Mouse (Mus musculus) hindbrain, embryonic 11.5 days (tissue): ENCODE results near the gene Fshb. TPM values are rescaled to one million over a fixed set of nuclear protein-coding genes. Genes with fewer than 3 reads are reported as not detected.

Experiments
- ATAC-seq: fragments of 200-750 bp; cut with Nextera tagmentation; 2 replicates; pipeline ENCODE4 v1.8.0; 2017; ENCODE audit warnings: mild to moderate bottlenecking, moderate TSS enrichment, moderate library complexity; ENCODE audit not compliant: low FRiP score
- DNase-seq: peaks from one replicate; pipeline ENCODE4 v3.0.0-alpha.2; 2015; ENCODE audit warnings: low spot score
- H3K27ac ChIP-seq: fragments of 300-500 bp; sonication (generic); 2 replicates; pipeline ENCODE4 v1.5.1; 2014; ENCODE audit warnings: mild to moderate bottlenecking, low read depth, low read length
- H3K27me3 ChIP-seq: fragments of 300-500 bp; sonication (generic); 2 replicates; pipeline ENCODE4 v1.6.1; 2014; ENCODE audit warnings: mild to moderate bottlenecking, low read length, moderate library complexity, mixed read lengths; ENCODE audit not compliant: control insufficient read depth, insufficient read depth
- H3K36me3 ChIP-seq: fragments of 300-500 bp; sonication (generic); 2 replicates; pipeline ENCODE4 v1.6.1; 2014; ENCODE audit warnings: mild to moderate bottlenecking, low read length, moderate library complexity, mixed read lengths; ENCODE audit not compliant: control insufficient read depth, insufficient read depth
- H3K4me1 ChIP-seq: fragments of 300-500 bp; sonication (generic); replicated peaks from 2 replicates; pipeline ENCODE4 v1.6.1; 2014; ENCODE audit warnings: low read length, mixed read lengths; ENCODE audit not compliant: control insufficient read depth, insufficient read depth
- H3K4me2 ChIP-seq: fragments of 300-500 bp; sonication (generic); replicated peaks from 2 replicates; pipeline ENCODE4 v1.6.1; 2014; ENCODE audit warnings: mild to moderate bottlenecking, low read depth, low read length
- H3K4me3 ChIP-seq: fragments of 300-500 bp; sonication (generic); 2 replicates; pipeline ENCODE4 v1.5.1; 2014; ENCODE audit warnings: low read depth, low read length
- H3K9ac ChIP-seq: fragments of 300-500 bp; sonication (generic); 2 replicates; pipeline ENCODE4 v1.6.1; 2014; ENCODE audit warnings: low read depth, low read length
- H3K9me3 ChIP-seq: fragments of 300-500 bp; sonication (generic); 2 replicates; pipeline ENCODE4 v1.6.1; 2016; ENCODE audit warnings: low read length; ENCODE audit not compliant: control insufficient read depth
- WGBS: fragments of 180-500 bp; shearing (Covaris S2); extraction: QIAGEN DNeasy Blood & Tissue Kit; methylation state at CpG from one replicate; pipeline ENCODE4 v1.1.7; 2014; 5-methylcytosine and 5-hydroxymethylcytosine counted together
- polyA plus RNA-seq: library from polyadenylated mRNA; unstranded; fragments of >200 nt; fragmentation: Nextera tagmentation; extraction: Ambion mirVana; gene quantifications from 2 replicates; pipeline ENCODE4 v1.2.1, GENCODE M21; 2014

Gene Fshb
- polyA plus RNA-seq, 1 experiment from 2014 or later, result not detected

DNA sequence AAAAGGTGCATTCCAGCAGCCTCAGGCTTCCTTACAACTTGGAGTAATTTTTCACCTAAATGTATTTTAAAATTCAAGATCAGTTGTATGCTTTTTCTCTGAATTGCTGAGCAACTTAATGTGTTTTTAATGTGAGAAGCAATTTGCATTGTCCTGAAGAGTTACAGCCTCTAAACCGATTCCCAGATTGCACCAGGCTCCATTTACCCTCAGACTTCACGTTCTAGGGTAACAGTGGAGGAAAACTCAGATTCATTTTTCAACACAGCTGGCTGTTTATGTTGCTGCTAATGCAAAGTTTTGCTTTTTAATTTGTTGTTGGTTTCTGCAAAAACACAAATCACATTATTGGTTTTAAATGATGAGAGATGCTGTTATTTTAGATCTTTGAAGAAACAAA lies 40.1 kb downstream of the Fshb start:
- ATAC-seq (no peak), DNase-seq (no peak)
- Histone ChIP-seq H3K9me3 (no peaks in the 10 kb centered on the region), H3K9ac (no peak overlapping the region), H3K4me3 (no peak overlapping the region), H3K36me3 (no peaks in the 10 kb centered on the region), H3K27ac (no peak overlapping the region), H3K4me2 (no peak overlapping the region), H3K27me3 (no peaks in the 10 kb centered on the region), H3K4me1 (no peaks in the 10 kb centered on the region)
- 67% methylated on average over 2 of the region's 2 CpGs for WGBS

DNA sequence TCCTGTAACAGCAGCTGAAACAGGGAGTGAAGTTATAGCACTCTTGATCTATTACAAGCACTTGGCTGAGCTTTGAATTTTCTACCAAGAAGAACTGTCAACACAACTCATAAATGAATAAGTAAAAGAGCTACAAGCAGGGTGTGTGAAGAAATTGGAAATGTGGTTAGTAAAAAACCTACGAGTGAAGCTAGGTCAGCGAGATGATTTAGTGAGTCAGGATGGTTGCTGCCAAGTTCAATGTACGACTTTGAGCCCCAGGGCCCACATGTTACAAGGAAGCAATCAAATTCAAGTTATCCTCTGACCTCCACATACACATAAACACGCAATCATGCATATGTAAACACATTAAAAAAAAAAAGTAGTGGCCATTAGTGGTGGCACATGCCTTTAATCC lies 46.3 kb downstream of the Fshb start:
- Histone ChIP-seq H3K27me3 (no peaks in the 10 kb centered on the region), H3K9ac (no peak overlapping the region), H3K9me3 (no peaks in the 10 kb centered on the region), H3K4me3 (no peak overlapping the region), H3K36me3 (no peaks in the 10 kb centered on the region), H3K4me2 (no peak overlapping the region), H3K4me1 (no peaks in the 10 kb centered on the region), H3K27ac (no peak overlapping the region)
- DNase-seq (no peak), ATAC-seq (no peak)
- 91% methylated on average over 4 of the region's 4 CpGs for WGBS

DNA sequence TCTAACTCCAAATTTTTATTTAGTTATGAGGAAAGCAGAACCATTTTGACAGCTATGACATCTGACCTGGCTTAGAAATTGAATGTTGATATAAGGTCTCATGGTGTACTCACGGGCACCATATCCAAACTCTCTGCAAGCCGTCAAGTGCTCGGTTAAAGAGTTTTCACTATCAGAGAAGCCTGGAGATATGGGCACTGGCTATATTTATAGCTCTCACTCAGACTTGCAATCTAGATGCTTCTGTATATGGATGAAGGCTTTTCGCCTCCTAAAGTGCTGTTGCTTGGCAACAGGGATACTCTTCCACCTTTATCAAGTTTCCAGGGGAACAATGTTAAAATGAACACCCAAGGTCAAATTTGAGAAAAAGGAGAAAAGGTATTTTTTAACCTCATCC lies 47.1 kb downstream of the Fshb start:
- Histone ChIP-seq H3K4me1 (no peaks in the 10 kb centered on the region), H3K36me3 (no peaks in the 10 kb centered on the region), H3K4me2 (no peak overlapping the region), H3K4me3 (no peak overlapping the region), H3K27me3 (no peaks in the 10 kb centered on the region), H3K9ac (no peak overlapping the region), H3K27ac (no peak overlapping the region), H3K9me3 (no peaks in the 10 kb centered on the region)
- DNase-seq (no peak), ATAC-seq (no peak)
- WGBS, result 89% methylated on average over 4 of the region's 4 CpGs

- 79% methylated on average over 6 of the region's 6 CpGs for WGBS
- Histone ChIP-seq H3K4me1 (no peaks in the 10 kb centered on the region), H3K27me3 (no peaks in the 10 kb centered on the region), H3K4me2 (no peak overlapping the region), H3K36me3 (no peaks in the 10 kb centered on the region), H3K4me3 (no peak overlapping the region), H3K27ac (no peak overlapping the region), H3K9ac (no peak overlapping the region), H3K9me3 (no peaks in the 10 kb centered on the region)
- no peak for DNase-seq
- ATAC-seq, result no peak
Observed at GRCm38 (mm10) chr2:107010160-107010559, 49.3 kb downstream of the Fshb start.

GRCm38 (mm10) chr2:107006378-107006777 lies 53.1 kb downstream of the Fshb start:
- ATAC-seq, result no peak
- WGBS, result 94% methylated on average over 3 of the region's 3 CpGs

More at GRCm38 (mm10) chr2:107006378-107006777, 53.1 kb downstream of the Fshb start:
- Histone ChIP-seq H3K4me2 (no peak overlapping the region), H3K27me3 (no peaks in the 10 kb centered on the region), H3K9me3 (no peaks in the 10 kb centered on the region), H3K36me3 (no peaks in the 10 kb centered on the region), H3K4me1 (no peaks in the 10 kb centered on the region), H3K27ac (no peak overlapping the region), H3K9ac (no peak overlapping the region), H3K4me3 (no peak overlapping the region)
- no peak for DNase-seq

Other genes starting within 250 kb of the Fshb start
- 56.9 and 57.9 TPM in 2 replicates for gene Arl14ep, start 85.2 kb downstream of the Fshb start, polyA plus RNA-seq
- gene Kcna4, start 231.0 kb upstream of the Fshb start, polyA plus RNA-seq, result 0.17 and 0.28 TPM in 2 replicates